Mouse (Mus musculus) limb, embryonic 14.5 days (tissue): ENCODE measurements at regions not wholly inside any gene's neighbourhood (a gene's known extent, or its start where the extent isn't known, plus 50 kb on each side); places are given as distances from the start of the nearest gene placed in this dataset.

Experiments used
- ATAC-seq: fragments of 200-750 bp; cut with Nextera tagmentation; 2 replicates; pipeline ENCODE4 v1.8.0; 2017; ENCODE audit warnings: low read depth, moderate number of reproducible peaks, moderate TSS enrichment; ENCODE audit not compliant: low FRiP score
- DNase-seq: peaks from one replicate; pipeline ENCODE4 v3.0.0-alpha.2; 2015; ENCODE audit warnings: low spot score
- H3K27ac ChIP-seq: fragments of 300-500 bp; sonication (generic); replicated peaks from 2 replicates; pipeline ENCODE4 v1.5.1; 2014; ENCODE audit warnings: low read depth, mild to moderate bottlenecking, low read length, moderate library complexity, mixed read lengths
- H3K27me3 ChIP-seq: fragments of 300-500 bp; sonication (generic); 2 replicates; pipeline ENCODE4 v1.6.1; 2014; ENCODE audit warnings: low read length, mixed read lengths; ENCODE audit not compliant: control insufficient read depth, insufficient read depth
- H3K36me3 ChIP-seq: fragments of 300-500 bp; sonication (generic); 2 replicates; pipeline ENCODE4 v1.6.1; 2014; ENCODE audit warnings: mild to moderate bottlenecking, low read length, moderate library complexity, mixed read lengths; ENCODE audit not compliant: control insufficient read depth, insufficient read depth
- H3K4me1 ChIP-seq: fragments of 300-500 bp; sonication (generic); 2 replicates; pipeline ENCODE4 v1.6.1; 2014; ENCODE audit warnings: antibody characterized with exemption, low read length, mixed read lengths; ENCODE audit not compliant: control insufficient read depth, insufficient read depth
- H3K4me2 ChIP-seq: fragments of 300-500 bp; sonication (generic); replicated peaks from 2 replicates; pipeline ENCODE4 v1.6.1; 2014; ENCODE audit warnings: low read depth, mild to moderate bottlenecking, low read length, moderate library complexity; ENCODE audit not compliant: severe bottlenecking
- H3K4me3 ChIP-seq: fragments of 300-500 bp; sonication (generic); replicated peaks from 2 replicates; pipeline ENCODE4 v1.5.1; 2014; ENCODE audit warnings: low read length
- H3K9ac ChIP-seq: fragments of 300-500 bp; sonication (generic); 2 replicates; pipeline ENCODE4 v1.6.1; 2014; ENCODE audit warnings: mild to moderate bottlenecking, low read depth, low read length, moderate library complexity; ENCODE audit not compliant: severe bottlenecking
- H3K9me3 ChIP-seq: fragments of 300-500 bp; sonication (generic); 2 replicates; pipeline ENCODE4 v1.6.1; 2016; ENCODE audit warnings: low read length; ENCODE audit not compliant: control insufficient read depth
- POLR2A ChIP-seq: fragments of 200-500 bp; IDR thresholded peaks from 2 replicates; pipeline ENCODE4 v1.8.0; 2012; ENCODE audit warnings: inconsistent platforms, mild to moderate bottlenecking, moderate library complexity, borderline replicate concordance; ENCODE audit not compliant: insufficient read depth, insufficient read length; ENCODE audit errors: extremely low read depth
- WGBS: fragments of 180-500 bp; shearing (Covaris S2); extraction: QIAGEN DNeasy Blood & Tissue Kit; methylation state at CpG from one replicate; pipeline ENCODE4 v1.1.7; 2014; 5-methylcytosine and 5-hydroxymethylcytosine counted together

DNA sequence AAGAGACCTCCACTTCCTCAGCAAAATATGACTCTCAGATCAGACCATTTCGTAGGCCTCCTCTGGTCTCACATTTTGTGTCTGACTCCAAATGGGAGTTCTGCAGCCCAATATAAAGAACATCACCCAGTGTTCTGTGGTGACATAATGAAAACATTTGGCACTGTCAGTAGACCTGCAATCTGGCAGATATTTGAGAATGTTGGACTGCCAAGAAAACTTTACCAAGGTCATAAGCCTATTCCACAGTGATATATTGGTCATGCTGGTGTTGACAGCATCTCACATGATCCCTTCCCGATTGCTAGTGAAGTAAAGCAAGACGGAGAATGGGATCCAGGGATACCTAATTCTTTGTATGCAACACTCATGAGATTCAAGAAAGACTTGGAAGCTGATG lies 271.2 kb downstream of the Fgf10 start:
- no peak for ATAC-seq
- H3K27ac ChIP-seq = no peak overlapping the region
- no peaks in the 10 kb centered on the region for H3K4me1 ChIP-seq
- H3K9ac ChIP-seq = no peak overlapping the region
- H3K27me3 ChIP-seq = no peaks in the 10 kb centered on the region
- H3K9me3 ChIP-seq = no peaks in the 10 kb centered on the region
- H3K4me3 ChIP-seq = no peak overlapping the region
- WGBS = 78% methylated on average over 3 of the region's 3 CpGs
- H3K4me2 ChIP-seq = no peak overlapping the region
- DNase-seq = peak; percentile 32
- TF ChIP-seq POLR2A = no peak
- no peaks in the 10 kb centered on the region for H3K36me3 ChIP-seq

- Histone ChIP-seq H3K36me3 (no peaks in the 10 kb centered on the region), H3K4me1 (no peaks in the 10 kb centered on the region), H3K4me2 (no peak overlapping the region), H3K9me3 (no peaks in the 10 kb centered on the region), H3K4me3 (no peak overlapping the region), H3K9ac (no peak overlapping the region), H3K27me3 (no peaks in the 10 kb centered on the region), H3K27ac (no peak overlapping the region)
- ATAC-seq = no peak
- TF ChIP-seq POLR2A = no peak
- DNase-seq = no peak
- 76% methylated on average over 3 of the region's 3 CpGs for WGBS
Measured at GRCm38 (mm10) chr13:118966120-118966676, 296.6 kb downstream of the Fgf10 start.

- no peaks in the 10 kb centered on the region for H3K9me3 ChIP-seq
- ATAC-seq = no peak
- 83% methylated on average over 4 of the region's 4 CpGs for WGBS
Measured at GRCm38 (mm10) chr13:118967707-118968106, 298.1 kb downstream of the Fgf10 start.

DNA sequence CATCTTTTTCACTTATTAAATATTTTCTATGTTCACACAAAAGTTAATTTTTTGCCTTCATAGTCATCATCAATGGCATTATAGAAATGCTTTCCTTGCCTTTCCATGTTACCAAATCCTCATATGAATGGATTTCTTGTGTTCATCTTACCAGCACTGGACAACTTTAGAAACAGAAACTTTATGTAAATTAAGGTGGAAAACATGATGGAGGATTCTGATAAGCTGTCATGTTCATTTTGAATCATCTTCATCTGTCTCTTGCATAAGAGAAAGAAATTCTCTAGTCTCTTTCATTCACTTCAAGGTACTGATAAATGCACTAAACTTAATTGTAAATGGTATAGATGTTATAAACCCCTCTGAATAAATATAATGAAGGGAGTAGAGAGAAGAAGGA lies 305.4 kb downstream of the Fgf10 start:
- Histone ChIP-seq H3K4me2 (no peak overlapping the region), H3K9ac (no peak overlapping the region), H3K4me1 (no peaks in the 10 kb centered on the region), H3K36me3 (no peaks in the 10 kb centered on the region), H3K27me3 (no peaks in the 10 kb centered on the region), H3K4me3 (no peak overlapping the region), H3K9me3 (no peaks in the 10 kb centered on the region), H3K27ac (no peak overlapping the region)
- no peak for TF ChIP-seq POLR2A
- DNase-seq (no peak), ATAC-seq (no peak)

More at GRCm38 (mm10) chr13:118967707-118968106, 298.1 kb downstream of the Fgf10 start:
- H3K36me3 ChIP-seq = no peaks in the 10 kb centered on the region
- H3K9ac ChIP-seq = no peak overlapping the region
- no peak for DNase-seq
- no peak overlapping the region for H3K4me3 ChIP-seq
- H3K4me1 ChIP-seq = no peaks in the 10 kb centered on the region
- no peaks in the 10 kb centered on the region for H3K27me3 ChIP-seq
- no peak overlapping the region for H3K27ac ChIP-seq
- no peak overlapping the region for H3K4me2 ChIP-seq
- TF ChIP-seq POLR2A = no peak

- Histone ChIP-seq H3K4me2 (no peak overlapping the region), H3K4me3 (no peak overlapping the region), H3K4me1 (no peaks in the 10 kb centered on the region), H3K9ac (no peak overlapping the region), H3K36me3 (no peaks in the 10 kb centered on the region), H3K27ac (no peak overlapping the region), H3K27me3 (no peaks in the 10 kb centered on the region), H3K9me3 (no peaks in the 10 kb centered on the region)
- ATAC-seq = no peak
- TF ChIP-seq POLR2A = no peak
- 92% methylated on average over 1 of the region's 1 CpGs for WGBS
- DNase-seq = no peak
Measured at GRCm38 (mm10) chr13:118975519-118975918, 305.9 kb downstream of the Fgf10 start.

DNA sequence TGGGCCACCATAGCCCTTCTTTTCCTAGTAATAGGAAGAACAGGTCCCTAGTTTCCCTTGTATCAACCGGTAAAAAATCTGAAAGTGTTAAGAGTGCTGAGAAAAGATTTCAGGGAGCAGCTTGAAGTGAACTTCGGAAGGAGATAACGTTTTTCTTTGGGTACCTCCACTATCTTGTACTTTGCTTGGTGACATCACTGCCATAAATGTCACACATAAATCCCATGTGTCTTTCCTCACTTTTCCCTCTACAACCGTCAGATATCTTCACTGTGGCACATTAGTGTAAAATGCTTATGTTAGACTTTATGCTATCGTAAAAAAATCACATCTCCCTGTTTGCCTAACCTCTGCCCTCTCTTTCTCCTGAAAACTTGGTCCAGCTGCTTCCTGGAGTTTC lies 309.9 kb downstream of the Fgf10 start:
- H3K27me3 ChIP-seq = no peaks in the 10 kb centered on the region
- WGBS = 64% methylated on average over 5 of the region's 5 CpGs

More for the DNA sequence above, 309.9 kb downstream of the Fgf10 start:
- no peaks in the 10 kb centered on the region for H3K36me3 ChIP-seq
- TF ChIP-seq POLR2A = no peak
- DNase-seq = no peak
- peaks cover 9% of the 10 kb centered on the region for H3K4me1 ChIP-seq
- no peak for ATAC-seq
- H3K27ac ChIP-seq = no peak overlapping the region
- no peak overlapping the region for H3K4me3 ChIP-seq
- no peak overlapping the region for H3K4me2 ChIP-seq
- H3K9ac ChIP-seq = no peak overlapping the region
- H3K9me3 ChIP-seq = no peaks in the 10 kb centered on the region
